Mouse (Mus musculus) lung, adult 2 months (tissue): ENCODE measurements around the gene 1190002N15Rik.

ENCODE experiments used
- CTCF ChIP-seq: fragments of 200-500 bp; IDR thresholded peaks from 2 replicates; pipeline ENCODE4 v1.5.1; 2011; ENCODE audit warnings: mild to moderate bottlenecking, low read length, control low read depth; ENCODE audit not compliant: insufficient read depth
- POLR2A ChIP-seq: fragments of 200-500 bp; IDR thresholded peaks from 2 replicates; pipeline ENCODE4 v1.6.1; 2011; ENCODE audit warnings: low read depth, mild to moderate bottlenecking, control low read depth, low read length, borderline replicate concordance; ENCODE audit errors: extremely low read depth

DNA sequence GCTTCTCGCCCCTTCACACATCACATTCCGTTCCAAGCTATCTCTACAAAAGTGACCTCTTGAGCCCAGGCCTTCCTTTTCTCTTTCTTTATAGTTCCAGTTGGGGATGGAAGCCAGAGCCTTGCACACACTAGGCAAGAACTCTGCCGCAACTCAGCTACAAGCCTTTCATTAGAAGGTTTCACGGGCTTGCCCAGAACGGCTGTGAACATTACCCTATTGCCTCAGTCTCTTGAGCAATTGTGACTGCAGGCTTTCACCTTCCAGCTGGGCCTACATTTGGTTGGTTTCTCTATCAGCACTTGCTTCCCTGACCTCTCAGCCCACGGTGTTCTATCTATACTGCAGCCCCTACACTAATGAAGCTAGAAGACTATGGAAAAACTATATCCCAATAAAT lies 58.9 kb downstream of the 1190002N15Rik start:
- TF ChIP-seq CTCF (no peak), POLR2A (no peak)
